Comparison of ENCODE assay signal across 29 mouse cellular contexts in genomic region chr7:79761124-79761876, GRCm38 (mm10). TPM values are rescaled to one million over a fixed set of nuclear protein-coding genes. Genes with fewer than 3 reads are reported as not detected.
DNase-seq lines count a peak whose midpoint lies in the region; TF ChIP-seq lines count a peak whose summit lies in the region.
"Had no signal": no experiment of that assay in that cellular context is flagged by ENCODE, and none has a peak within 500 bp of the region (broad histone marks: within the 10 kb centered on the region; RNA-seq: fewer than 3 reads in every experiment).

No protein-coding gene starts in this region.

- 65% methylated on average over 5 of the region's 5 CpGs for WGBS in cerebellum, adult 2 months

- DNase-seq in adrenal gland, adult 2 months: peak; percentile 37
- DNase-seq in adrenal gland, postnatal 25 days: no peak
- peak; percentile 25 to 33 for DNase-seq in cerebellum, postnatal 14 days
- no peak for DNase-seq in cerebellum, adult 2 months
- peak; percentile 33 for DNase-seq in adipocyte (ENCODE audit: low spot score)
- DNase-seq in heart, adult 18-20 months: no peak
- DNase-seq in thymus, postnatal 25 days: no peak
- DNase-seq: cerebellum, adult 11 months; cerebellum, adult 9-11 months; embryo, embryonic 11 days; gastrocnemius, adult 2 months; gastrocnemius, postnatal 25 days; heart, adult 11 months; heart, postnatal 10 days; heart, postnatal 4 days had no signal

- H3K4me3 ChIP-seq in cerebellum, adult 2 months (replicated peaks; ENCODE audit: insufficient read depth, low read depth, low read length): no peak overlapping the region
- H3K4me3 ChIP-seq: embryonic facial prominence, embryonic 15.5 days; erythroblast, embryonic 14.5 days; forebrain, embryonic 10.5 days; gastrocnemius, adult 2 months; heart, embryonic 10.5 days; hindbrain, embryonic 12.5 days had no signal

- H3K27me3 ChIP-seq in cerebellum, adult 2 months (ENCODE audit: control insufficient read depth, insufficient read depth, low read length): no peaks in the 10 kb centered on the region
- H3K27me3 ChIP-seq: embryonic facial prominence, embryonic 15.5 days; hindbrain, embryonic 12.5 days; Patski had no signal

- H3K4me1 ChIP-seq in cerebellum, adult 2 months (ENCODE audit: control insufficient read depth, insufficient read depth, low read length): no peaks in the 10 kb centered on the region
- H3K4me1 ChIP-seq: embryonic facial prominence, embryonic 15.5 days; forebrain, embryonic 10.5 days; heart, embryonic 10.5 days; hindbrain, embryonic 12.5 days had no signal

- no peak for TF ChIP-seq POLR2A in cerebellum, adult 2 months (IDR thresholded peaks at IDR 0.05; ENCODE audit: borderline replicate concordance, insufficient read depth, low read length)

- TF ChIP-seq CTCF in cerebellum, adult 2 months (IDR thresholded peaks at IDR 0.05; ENCODE audit: borderline replicate concordance, insufficient read depth, low read depth, low read length): no peak

- H3K27ac ChIP-seq in cerebellum, adult 2 months (ENCODE audit: insufficient read depth, low read length): no peak overlapping the region
- H3K27ac ChIP-seq: embryonic facial prominence, embryonic 15.5 days; forebrain, embryonic 10.5 days; gastrocnemius, adult 2 months; heart, embryonic 10.5 days; hindbrain, embryonic 12.5 days had no signal

RNA-seq across cellular contexts. Expression of gene Wdr93, which starts 18.3 kb away (rescaled TPM):
- 1 to 10 TPM; 1.5 to 1.6 TPM for total RNA-seq in adrenal gland, adult 2 months (2021)
- polyA plus RNA-seq in adrenal gland, adult 2 months (2012; rRNA removed): 1.5 and 1.8 TPM in 2 replicates
- total RNA-seq in adrenal gland, postnatal 25 days (2021): 1.7 and 2.1 TPM in 2 replicates
- 0.23 and 0.27 TPM in 2 replicates for polyA plus RNA-seq in cerebellum, adult 2 months (2012; rRNA removed)
- under 1 TPM; 0.22 to 0.41 TPM for total RNA-seq in heart, adult 18-20 months (2021)
- total RNA-seq: common myeloid progenitor, adult 5-6 weeks; gastrocnemius, postnatal 25 days had no signal
- polyA plus RNA-seq: erythroblast, embryonic 14.5 days had no signal

RNA-seq across cellular contexts. Expression of gene Pex11a, which starts 18.4 kb away (rescaled TPM):
- 10 to 100 TPM; 53.4 to 53.7 TPM for total RNA-seq in adrenal gland, adult 2 months (2021)
- 34.9 and 39.7 TPM in 2 replicates for polyA plus RNA-seq in adrenal gland, adult 2 months (2012; rRNA removed)
- 42.6 and 59.9 TPM in 2 replicates for total RNA-seq in adrenal gland, postnatal 25 days (2021)
- polyA plus RNA-seq in cerebellum, adult 2 months (2012; rRNA removed): 9.1 and 10.5 TPM in 2 replicates
- 10 to 100 TPM; 18.0 to 21.4 TPM for total RNA-seq in heart, adult 18-20 months (2021)
- polyA plus RNA-seq: erythroblast, embryonic 14.5 days had no signal

RNA-seq across cellular contexts. Expression of gene Plin1, which starts 28.6 kb away (rescaled TPM):
- total RNA-seq in adrenal gland, adult 2 months (2021): 100 to 1,000 TPM; 564 to 869 TPM
- 554 and 930 TPM in 2 replicates for polyA plus RNA-seq in adrenal gland, adult 2 months (2012; rRNA removed)
- total RNA-seq in adrenal gland, postnatal 25 days (2021): 312 and 334 TPM in 2 replicates
- 0.10 and 0.36 TPM in 2 replicates for polyA plus RNA-seq in cerebellum, adult 2 months (2012; rRNA removed)
- total RNA-seq in heart, adult 18-20 months (2021): 10 to 100 TPM in 1 of 2 experiments, 1 to 10 TPM in 1; 9.4 to 52.1 TPM
- total RNA-seq: common myeloid progenitor, adult 5-6 weeks had no signal
- polyA plus RNA-seq: activated CD4-positive, CD25-positive, alpha-beta regulatory T cell, adult 4 months; C2C12; embryonic facial prominence, embryonic 11.5 days; erythroblast, embryonic 14.5 days; forebrain, embryonic 10.5 days; forebrain, embryonic 14.5 days; heart, embryonic 10.5 days; heart, embryonic 14.5 days; hindbrain, embryonic 12.5 days; intestine, postnatal 0 days had no signal

RNA-seq across cellular contexts. Expression of gene Mesp1, which starts 32.3 kb away (rescaled TPM):
- not detected for total RNA-seq in adrenal gland, adult 2 months (2021)
- 0.48 TPM in 1 of 2 replicates, not detected in the other for polyA plus RNA-seq in adrenal gland, adult 2 months (2012; rRNA removed)
- not detected in 2 replicates for total RNA-seq in adrenal gland, postnatal 25 days (2021)
- polyA plus RNA-seq in cerebellum, adult 2 months (2012; rRNA removed): not detected in 2 replicates
- not detected for total RNA-seq in heart, adult 18-20 months (2021)
- total RNA-seq: common myeloid progenitor, adult 5-6 weeks; gastrocnemius, adult 2 months; gastrocnemius, postnatal 25 days; heart, postnatal 10 days; heart, postnatal 4 days had no signal
- polyA plus RNA-seq: activated CD4-positive, CD25-positive, alpha-beta regulatory T cell, adult 4 months; forebrain, embryonic 10.5 days; forebrain, embryonic 14.5 days; heart, embryonic 14.5 days; inflammation-experienced regulatory T-cells, adult 6 months; Patski had no signal

RNA-seq across cellular contexts. Expression of gene Kif7, which starts 45.8 kb away (rescaled TPM):
- 1 to 10 TPM; 1.8 to 4.2 TPM for total RNA-seq in adrenal gland, adult 2 months (2021)
- 2.9 and 4.7 TPM in 2 replicates for polyA plus RNA-seq in adrenal gland, adult 2 months (2012; rRNA removed)
- total RNA-seq in adrenal gland, postnatal 25 days (2021): 4.5 and 4.6 TPM in 2 replicates
- polyA plus RNA-seq in cerebellum, adult 2 months (2012; rRNA removed): 1.4 TPM in 2 replicates
- 1 to 10 TPM in 1 of 2 experiments, under 1 TPM in 1; 0.82 to 1.1 TPM for total RNA-seq in heart, adult 18-20 months (2021)

Comparison
In these comparisons a context has a peak if more than half of its experiments do, and no peak if none do; other contexts are left out.
1. DNase-seq: peak in adrenal gland, adult 2 months (single experiment), cerebellum, postnatal 14 days (2 of 2) and adipocyte (single experiment); none in adrenal gland, postnatal 25 days (single experiment), cerebellum, adult 2 months (0 of 2), heart, adult 18-20 months (0 of 2) and thymus, postnatal 25 days (single experiment).